9 mouse cellular contexts compared by ENCODE assay signal in the genomic region with DNA sequence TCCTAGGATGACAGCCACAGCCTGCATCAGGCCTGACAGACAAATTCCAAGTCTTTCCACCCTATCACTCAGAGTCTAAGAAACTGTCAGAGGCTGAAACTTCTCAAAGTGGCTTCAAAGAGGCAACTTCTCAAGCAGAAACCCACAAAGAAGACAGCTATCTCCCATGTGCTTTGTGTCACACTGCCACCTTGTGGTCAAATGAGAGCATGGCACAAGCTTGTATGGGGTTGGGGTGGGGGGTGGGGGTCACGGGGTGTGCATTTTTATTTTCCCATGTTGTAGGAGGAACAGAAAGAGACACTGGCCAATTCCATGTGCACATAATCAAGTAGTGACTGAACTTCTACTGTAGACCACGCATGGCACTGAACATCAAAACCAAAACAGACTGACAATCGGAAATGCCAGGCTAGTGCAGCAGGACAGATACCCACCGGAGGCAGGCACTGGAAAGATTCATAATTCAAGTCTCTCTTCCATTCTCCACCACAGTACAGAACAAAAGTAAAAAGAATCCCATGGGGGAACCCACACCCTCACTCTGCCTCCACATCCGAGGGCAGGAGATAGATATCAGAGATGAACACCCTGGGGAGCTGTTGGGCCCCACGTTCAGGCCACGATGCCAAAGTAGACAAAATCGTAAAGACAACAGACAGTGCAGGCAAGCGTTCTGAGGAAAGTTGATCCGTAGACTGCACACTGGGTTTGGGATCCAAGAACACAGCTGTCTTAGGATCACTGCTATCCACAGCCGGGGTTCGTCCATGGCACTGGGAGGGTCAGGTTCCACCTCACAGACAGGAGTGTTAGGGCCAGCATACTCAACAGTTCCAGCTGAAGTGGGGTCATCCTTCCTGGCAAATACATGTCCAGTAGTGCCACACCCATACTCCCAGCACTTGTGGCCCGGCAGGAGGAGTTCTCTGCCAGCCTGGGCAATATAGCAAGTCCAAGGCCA. TPM values are rescaled to one million over a fixed set of nuclear protein-coding genes. Genes with fewer than 3 reads are reported as not detected.
DNase-seq lines count a peak whose midpoint lies in the region; ATAC-seq and TF ChIP-seq lines count a peak whose summit lies in the region.
"Had no signal": no experiment of that assay in that cellular context is flagged by ENCODE, and none has a peak within 500 bp of the region (broad histone marks: within the 10 kb centered on the region; RNA-seq: fewer than 3 reads in every experiment).

No protein-coding gene starts in this region.

- 53% methylated on average over 13 of the region's 13 CpGs for WGBS in heart, embryonic 13.5 days
- 51% methylated on average over 13 of the region's 13 CpGs for WGBS in liver, adult 2 months

- H3K4me1 ChIP-seq in ES-Bruce4 (ENCODE audit: control insufficient read depth, insufficient read depth, low read length): no peaks in the 10 kb centered on the region
- peaks cover 78% of the 10 kb centered on the region for H3K4me1 ChIP-seq in heart, embryonic 13.5 days
- peaks cover 12% of the 10 kb centered on the region for H3K4me1 ChIP-seq in liver, adult 2 months (ENCODE audit: control insufficient read depth, insufficient read depth, low read length)

- H3K27ac ChIP-seq in ES-Bruce4 (ENCODE audit: insufficient read depth, low read length): no peak overlapping the region
- H3K27ac ChIP-seq in heart, embryonic 13.5 days (replicated peaks): peak overlapping the region; percentile 90
- H3K27ac ChIP-seq in liver, adult 2 months (replicated peaks; ENCODE audit: insufficient read depth, low read depth, low read length): no peak overlapping the region

- TF ChIP-seq EP300 in ES-Bruce4 (IDR thresholded peaks at IDR 0.05; ENCODE audit: insufficient read depth, low read depth, low read length): no peak

- no peak for ATAC-seq in heart, embryonic 13.5 days (ENCODE audit: extremely low read depth, insufficient number of reproducible peaks, low FRiP score, low TSS enrichment)

- DNase-seq in B cell, adult 2 months: peak; percentile 71 to 74
- peak; percentile 59 for DNase-seq in embryo, embryonic 11 days
- DNase-seq in liver, adult 2 months (ENCODE audit: extremely low read depth, low read depth, low spot score): no peak
- peak; percentile 84 for DNase-seq in naive thymus-derived CD4-positive, alpha-beta T cell, adult 2 months (ENCODE audit: low read depth)
- no peak for DNase-seq in urinary bladder, postnatal 10 days (ENCODE audit: low spot score)
- DNase-seq in urinary bladder, adult 18-20 months (ENCODE audit: low spot score in 2 of 2): no peak

- no peaks in the 10 kb centered on the region for H3K36me3 ChIP-seq in ES-Bruce4 (ENCODE audit: control insufficient read depth, insufficient read depth, low read length, poor library complexity, severe bottlenecking)
- peaks cover 29% of the 10 kb centered on the region for H3K36me3 ChIP-seq in heart, embryonic 13.5 days
- peaks cover 4% of the 10 kb centered on the region; the same call in 1 of the 2 replicates for H3K36me3 ChIP-seq in liver, adult 2 months (ENCODE audit: control insufficient read depth, insufficient read depth, low read length)

- H3K4me3 ChIP-seq in ES-Bruce4 (ENCODE audit: low read depth, low read length): no peak overlapping the region
- H3K4me3 ChIP-seq in heart, embryonic 13.5 days: no peak overlapping the region
- H3K4me3 ChIP-seq in liver, adult 2 months (ENCODE audit: insufficient read depth, low read depth, low read length): no peak overlapping the region

- H3K4me2 ChIP-seq in heart, embryonic 13.5 days: no peak overlapping the region; the same call in 1 of the 2 replicates

- TF ChIP-seq CTCF in ES-Bruce4 (IDR thresholded peaks at IDR 0.05; ENCODE audit: low read depth, low read length): peak; percentile 23
- peak; percentile 50; the same call in 1 of the 2 replicates for TF ChIP-seq CTCF in liver, adult 2 months (IDR thresholded peaks at IDR 0.05; ENCODE audit: low read depth, low read length)

- no peaks in the 10 kb centered on the region for H3K27me3 ChIP-seq in ES-Bruce4 (ENCODE audit: control insufficient read depth, insufficient read depth, low read length, poor library complexity, severe bottlenecking)
- no peaks in the 10 kb centered on the region for H3K27me3 ChIP-seq in heart, embryonic 13.5 days (replicated peaks)
- H3K27me3 ChIP-seq in liver, adult 2 months (ENCODE audit: control insufficient read depth, insufficient read depth, low read length): no peaks in the 10 kb centered on the region

- no peak for TF ChIP-seq POLR2A in ES-Bruce4 (IDR thresholded peaks at IDR 0.05; ENCODE audit: insufficient read depth, low read length)
- no peak for TF ChIP-seq POLR2A in liver, adult 2 months (IDR thresholded peaks at IDR 0.05; ENCODE audit: extremely low read depth, insufficient read depth, low read length)

- H3K9me3 ChIP-seq in ES-Bruce4 (replicated peaks; ENCODE audit: control insufficient read depth, insufficient read depth, low read length, poor library complexity, severe bottlenecking): no peaks in the 10 kb centered on the region
- no peaks in the 10 kb centered on the region for H3K9me3 ChIP-seq in heart, embryonic 13.5 days

- peaks cover 35% of the 10 kb centered on the region; the same call in 1 of the 2 replicates for H3K79me2 ChIP-seq in liver, adult 2 months (ENCODE audit: control insufficient read depth, insufficient read depth, low read length)

- no peak overlapping the region for H3K9ac ChIP-seq in ES-Bruce4 (ENCODE audit: low read depth, poor library complexity, severe bottlenecking)
- peak overlapping the region; percentile 61 for H3K9ac ChIP-seq in heart, embryonic 13.5 days
- no peak overlapping the region for H3K9ac ChIP-seq in liver, adult 2 months (ENCODE audit: low read depth, low read length)

RNA-seq across cellular contexts. Expression of a gene that starts 37.1 kb away (rescaled TPM):
- 64.9 and 65.1 TPM in 2 replicates for polyA plus RNA-seq in ES-Bruce4 (2011; ENCODE audit: insufficient read depth, insufficient read length, low read depth, missing spikeins)
- 60.0 and 62.0 TPM in 2 replicates for polyA plus RNA-seq in heart, embryonic 13.5 days (2015; fragmentation: Nextera tagmentation; extraction: Ambion mirVana)
- 29.5 and 30.0 TPM in 2 replicates for total RNA-seq in liver, adult 2 months (2014; rRNA removed)
- 45.1 and 45.4 TPM in 2 replicates for polyA plus RNA-seq in liver, adult 2 months (2012; rRNA removed)

RNA-seq across cellular contexts. Expression of a gene that starts 40.9 kb away (rescaled TPM):
- not detected in 2 replicates for polyA plus RNA-seq in ES-Bruce4 (2011; ENCODE audit: insufficient read depth, insufficient read length, low read depth, missing spikeins)
- not detected in 2 replicates for polyA plus RNA-seq in heart, embryonic 13.5 days (2015; fragmentation: Nextera tagmentation; extraction: Ambion mirVana)
- 0.28 and 1.7 TPM in 2 replicates for total RNA-seq in liver, adult 2 months (2014; rRNA removed)
- polyA plus RNA-seq in liver, adult 2 months (2012; rRNA removed): not detected in 2 replicates
- total RNA-seq: heart, adult 18-20 months had no signal

Comparison
In these comparisons a context has a peak if more than half of its experiments do, and no peak if none do; other contexts are left out.
1. DNase-seq: peak in B cell, adult 2 months (2 of 2), embryo, embryonic 11 days (single experiment) and naive thymus-derived CD4-positive, alpha-beta T cell, adult 2 months (single experiment); none in liver, adult 2 months (single experiment), urinary bladder, postnatal 10 days (single experiment) and urinary bladder, adult 18-20 months (0 of 2).